Mouse (Mus musculus): ENCODE results near the gene B4galnt2. TPM values are rescaled to one million over a fixed set of nuclear protein-coding genes. Genes with fewer than 3 reads are reported as not detected.
"Not testable (repeated sequence)": the region's sequence is repeated elsewhere in the genome, so short reads cannot be mapped to it uniquely, and the experiment has no call there.

Gene B4galnt2
- 0.10 TPM in 1 of 2 replicates, not detected in the other for polyA plus RNA-seq (2016; fragmentation: Nextera tagmentation; extraction: Ambion mirVana)

GRCm38 (mm10) chr11:95914571-95914991 lies at the start of gene B4galnt2:
B4galnt2 (minus strand) TSS chr11:95914891.
- H3K9me3 ChIP-seq (replicated peaks): no peaks in the 10 kb centered on the region

GRCm38 (mm10) chr11:95963304-95963703 lies 48.6 kb upstream of the B4galnt2 start:
- Histone ChIP-seq H3K36me3 (peaks cover 98% of the 10 kb centered on the region), H3K4me1 (no peaks in the 10 kb centered on the region), H3K9me3 (replicated peaks) (no peaks in the 10 kb centered on the region), H3K27ac (no peak overlapping the region), H3K27me3 (ENCODE audit: low read depth, poor library complexity, severe bottlenecking) (no peaks in the 10 kb centered on the region), H3K4me3 (no peak overlapping the region)
- WGBS: 74% methylated on average over 7 of the region's 7 CpGs
- DNase-seq (ENCODE audit: low spot score): no peak

More at GRCm38 (mm10) chr11:95914571-95914991, at the start of gene B4galnt2:
- H3K4me1 ChIP-seq: peaks cover 17% of the 10 kb centered on the region
- WGBS: under 1% methylated on average over 35 of the region's 35 CpGs
- no peak within 1 kb of the TSS for H3K27ac ChIP-seq
- H3K27me3 ChIP-seq (ENCODE audit: low read depth, poor library complexity, severe bottlenecking): peaks cover 94% of the 10 kb centered on the region
- H3K4me3 ChIP-seq: peak within 1 kb of the TSS; percentile 31
- no peaks in the 10 kb centered on the region for H3K36me3 ChIP-seq
- peak; percentile 66 for DNase-seq (ENCODE audit: low spot score)

GRCm38 (mm10) chr11:95959152-95959551 lies 44.5 kb upstream of the B4galnt2 start:
- peaks cover 79% of the 10 kb centered on the region for H3K36me3 ChIP-seq

GRCm38 (mm10) chr11:95958251-95958650 lies 43.6 kb upstream of the B4galnt2 start:
- Histone ChIP-seq H3K4me1 (no peaks in the 10 kb centered on the region), H3K27ac (no peak overlapping the region), H3K27me3 (ENCODE audit: low read depth, poor library complexity, severe bottlenecking) (no peaks in the 10 kb centered on the region), H3K36me3 (peaks cover 71% of the 10 kb centered on the region), H3K9me3 (replicated peaks) (no peaks in the 10 kb centered on the region), H3K4me3 (no peak overlapping the region)
- WGBS: 75% methylated on average over 9 of the region's 9 CpGs
- DNase-seq (ENCODE audit: low spot score): no peak

More at GRCm38 (mm10) chr11:95959152-95959551, 44.5 kb upstream of the B4galnt2 start:
- Histone ChIP-seq H3K9me3 (replicated peaks) (no peaks in the 10 kb centered on the region), H3K4me3 (no peak overlapping the region), H3K27ac (0 out of 2 replicates have a peak overlapping the region, but pooled peaks have one; percentile 21), H3K27me3 (ENCODE audit: low read depth, poor library complexity, severe bottlenecking) (no peaks in the 10 kb centered on the region), H3K4me1 (no peaks in the 10 kb centered on the region)
- no peak for DNase-seq (ENCODE audit: low spot score)
- 66% methylated on average over 6 of the region's 6 CpGs for WGBS

- 89% methylated on average over 7 of the region's 7 CpGs for WGBS
Observed at GRCm38 (mm10) chr11:95957407-95957806, 42.7 kb upstream of the B4galnt2 start.

GRCm38 (mm10) chr11:95953313-95953712 lies 38.6 kb upstream of the B4galnt2 start:
- no peak overlapping the region for H3K27ac ChIP-seq
- H3K27me3 ChIP-seq (ENCODE audit: low read depth, poor library complexity, severe bottlenecking): no peaks in the 10 kb centered on the region
- H3K4me1 ChIP-seq: no peaks in the 10 kb centered on the region
- no peaks in the 10 kb centered on the region for H3K9me3 ChIP-seq (replicated peaks)
- DNase-seq (ENCODE audit: low spot score): no peak
- H3K36me3 ChIP-seq: peaks cover 23% of the 10 kb centered on the region
- 83% methylated on average over 5 of the region's 5 CpGs for WGBS
- no peak overlapping the region for H3K4me3 ChIP-seq

More at GRCm38 (mm10) chr11:95957407-95957806, 42.7 kb upstream of the B4galnt2 start:
- Histone ChIP-seq H3K27ac (no peak overlapping the region), H3K36me3 (peaks cover 63% of the 10 kb centered on the region), H3K4me1 (no peaks in the 10 kb centered on the region), H3K4me3 (no peak overlapping the region), H3K27me3 (ENCODE audit: low read depth, poor library complexity, severe bottlenecking) (no peaks in the 10 kb centered on the region), H3K9me3 (replicated peaks) (no peaks in the 10 kb centered on the region)
- no peak for DNase-seq (ENCODE audit: low spot score)

- Histone ChIP-seq H3K4me3 (no peak overlapping the region), H3K27ac (no peak overlapping the region), H3K9me3 (replicated peaks) (no peaks in the 10 kb centered on the region), H3K4me1 (no peaks in the 10 kb centered on the region), H3K36me3 (no peaks in the 10 kb centered on the region), H3K27me3 (ENCODE audit: low read depth, poor library complexity, severe bottlenecking) (no peaks in the 10 kb centered on the region)
- DNase-seq (ENCODE audit: low spot score): no peak
- WGBS: 79% methylated on average over 13 of the region's 13 CpGs
Observed at GRCm38 (mm10) chr11:95945838-95946472, 31.3 kb upstream of the B4galnt2 start.

GRCm38 (mm10) chr11:95939828-95940507 lies 25.3 kb upstream of the B4galnt2 start:
- WGBS: 39% methylated on average over 11 of the region's 11 CpGs
- no peak overlapping the region for H3K27ac ChIP-seq
- H3K36me3 ChIP-seq: no peaks in the 10 kb centered on the region
- no peaks in the 10 kb centered on the region for H3K27me3 ChIP-seq (ENCODE audit: low read depth, poor library complexity, severe bottlenecking)
- H3K9me3 ChIP-seq (replicated peaks): no peaks in the 10 kb centered on the region
- no peak for DNase-seq (ENCODE audit: low spot score)
- H3K4me1 ChIP-seq: no peaks in the 10 kb centered on the region
- H3K4me3 ChIP-seq: no peak overlapping the region

GRCm38 (mm10) chr11:95936409-95936808 lies 21.7 kb upstream of the B4galnt2 start:
- Histone ChIP-seq H3K27me3 (ENCODE audit: low read depth, poor library complexity, severe bottlenecking) (no peaks in the 10 kb centered on the region), H3K4me3 (no peak overlapping the region), H3K9me3 (replicated peaks) (no peaks in the 10 kb centered on the region), H3K36me3 (no peaks in the 10 kb centered on the region), H3K27ac (no peak overlapping the region), H3K4me1 (no peaks in the 10 kb centered on the region)
- 87% methylated on average over 6 of the region's 6 CpGs for WGBS
- DNase-seq (ENCODE audit: low spot score): no peak

- DNase-seq (ENCODE audit: low spot score); H3K9me3 ChIP-seq (replicated peaks); H3K4me3 ChIP-seq; H3K27ac ChIP-seq; H3K4me1 ChIP-seq; H3K27me3 ChIP-seq (ENCODE audit: low read depth, poor library complexity, severe bottlenecking); H3K36me3 ChIP-seq: not testable (repeated sequence)
- 91% methylated on average over 10 of the region's 10 CpGs for WGBS
Observed at GRCm38 (mm10) chr11:95932168-95932567, 17.5 kb upstream of the B4galnt2 start.

GRCm38 (mm10) chr11:95926398-95926797 lies 11.7 kb upstream of the B4galnt2 start:
- no peak overlapping the region for H3K27ac ChIP-seq
- WGBS: 75% methylated on average over 4 of the region's 4 CpGs
- H3K36me3 ChIP-seq: no peaks in the 10 kb centered on the region
- DNase-seq (ENCODE audit: low spot score): no peak
- no peaks in the 10 kb centered on the region for H3K9me3 ChIP-seq (replicated peaks)
- peaks cover 10% of the 10 kb centered on the region for H3K4me1 ChIP-seq
- H3K27me3 ChIP-seq (ENCODE audit: low read depth, poor library complexity, severe bottlenecking): peaks cover 14% of the 10 kb centered on the region; the same call in 1 of the 2 replicates
- H3K4me3 ChIP-seq: no peak overlapping the region

GRCm38 (mm10) chr11:95925976-95926375 lies 11.3 kb upstream of the B4galnt2 start:
- Histone ChIP-seq H3K27me3 (ENCODE audit: low read depth, poor library complexity, severe bottlenecking) (peaks cover 14% of the 10 kb centered on the region; the same call in 1 of the 2 replicates), H3K36me3 (no peaks in the 10 kb centered on the region), H3K4me3 (no peak overlapping the region), H3K27ac (no peak overlapping the region), H3K9me3 (replicated peaks) (no peaks in the 10 kb centered on the region), H3K4me1 (peaks cover 10% of the 10 kb centered on the region)
- no peak for DNase-seq (ENCODE audit: low spot score)
- 84% methylated on average over 5 of the region's 5 CpGs for WGBS

- Histone ChIP-seq H3K27ac (no peak overlapping the region), H3K9me3 (replicated peaks) (no peaks in the 10 kb centered on the region), H3K36me3 (no peaks in the 10 kb centered on the region), H3K4me1 (peaks cover 10% of the 10 kb centered on the region), H3K27me3 (ENCODE audit: low read depth, poor library complexity, severe bottlenecking) (peaks cover 28% of the 10 kb centered on the region), H3K4me3 (no peak overlapping the region)
- no peak for DNase-seq (ENCODE audit: low spot score)
- 16% methylated on average over 2 of the region's 2 CpGs for WGBS
Observed at GRCm38 (mm10) chr11:95924215-95924614, 9.5 kb upstream of the B4galnt2 start.

All from limb, embryonic 10.5 days (tissue).